Mouse (Mus musculus): ENCODE measurements at regions not wholly inside any gene's neighbourhood (a gene's known extent, or its start where the extent isn't known, plus 50 kb on each side); places are given as distances from the start of the nearest gene placed in this dataset.

- TF ChIP-seq CTCF (IDR thresholded peaks at IDR 0.05; ENCODE audit: low read depth) = no peak
- no peak for TF ChIP-seq EP300 (IDR thresholded peaks at IDR 0.05; ENCODE audit: low read depth)
Observed at GRCm38 (mm10) chr9:52289069-52289468, 120.7 kb upstream of the Zc3h12c start.
